Mouse (Mus musculus): ENCODE measurements at regions not wholly inside any gene's neighbourhood (a gene's known extent, or its start where the extent isn't known, plus 50 kb on each side); places are given as distances from the start of the nearest gene placed in this dataset.
A peak's percentile ranks its signal among the peaks of the same experiment; 100 is the strongest.

GRCm38 (mm10) chr5:149909108-149909739 is 109.3 kb upstream of the Rxfp2 start:
- no peak for DNase-seq

GRCm38 (mm10) chr5:149909971-149910370 is 108.5 kb upstream of the Rxfp2 start:
- DNase-seq, result no peak

- peak; percentile 8 for DNase-seq
Observed at GRCm38 (mm10) chr5:149911968-149912367, 106.5 kb upstream of the Rxfp2 start.

GRCm38 (mm10) chr5:149915761-149916160 is 102.7 kb upstream of the Rxfp2 start:
- no peak for DNase-seq

- DNase-seq, result peak; percentile 15
Observed at GRCm38 (mm10) chr5:149917374-149917773, 101.1 kb upstream of the Rxfp2 start.

- no peak for DNase-seq
Observed at GRCm38 (mm10) chr5:149919097-149919496, 99.4 kb upstream of the Rxfp2 start.

- DNase-seq, result no peak
Observed at GRCm38 (mm10) chr5:149920326-149920725, 98.1 kb upstream of the Rxfp2 start.

GRCm38 (mm10) chr5:149924501-149924900 is 94.0 kb upstream of the Rxfp2 start:
- no peak for DNase-seq

- DNase-seq, result no peak
Observed at GRCm38 (mm10) chr5:149926786-149927185, 91.7 kb upstream of the Rxfp2 start.

- DNase-seq, result no peak
Observed at GRCm38 (mm10) chr5:149931574-149932161, 86.8 kb upstream of the Rxfp2 start.

- no peak for DNase-seq
Observed at GRCm38 (mm10) chr5:149932220-149932619, 86.3 kb upstream of the Rxfp2 start.

GRCm38 (mm10) chr5:149945651-149946050 is 72.8 kb upstream of the Rxfp2 start:
- DNase-seq, result no peak

- DNase-seq, result no peak
Observed at GRCm38 (mm10) chr5:149947491-149947890, 71.0 kb upstream of the Rxfp2 start.

GRCm38 (mm10) chr5:149956931-149957330 is 61.5 kb upstream of the Rxfp2 start:
- DNase-seq, result no peak

- DNase-seq, result no peak
Observed at GRCm38 (mm10) chr5:149961178-149961577, 57.3 kb upstream of the Rxfp2 start.

GRCm38 (mm10) chr5:149964748-149965147 is 53.7 kb upstream of the Rxfp2 start:
- DNase-seq, result no peak
